Mouse (Mus musculus) adrenal gland, postnatal 25 days (tissue): Measurements from ENCODE around the gene H6pd. TPM values are rescaled to one million over a fixed set of nuclear protein-coding genes. Genes with fewer than 3 reads are reported as not detected.
A peak's percentile ranks its signal among the peaks of the same experiment; 100 is the strongest.
"Not testable (repeated sequence)": the region's sequence is repeated elsewhere in the genome, so short reads cannot be mapped to it uniquely, and the experiment has no call there.

ENCODE experiments used
- DNase-seq: peaks from one replicate; pipeline ENCODE4 v3.0.0; 2021; ENCODE audit warnings: mixed read lengths
- long read RNA-seq: library from polyadenylated mRNA; stranded (forward); transcript quantifications from one replicate; pipeline ENCODE4 v2.0.0, GENCODE M21; 2021
- total RNA-seq: library from RNA; stranded (reverse); gene quantifications from 2 replicates; pipeline ENCODE4 v1.2.3, GENCODE M21; 2021

Gene H6pd
- 127 and 149 TPM in 2 replicates for total RNA-seq
- long read RNA-seq, full-length matches to known transcripts, result 24 of 91 reads
- long read RNA-seq, partial matches to known transcripts, result 60 of 91 reads
- long read RNA-seq, other reads (novel, unspliced or antisense), result 7 of 91 reads

DNA sequence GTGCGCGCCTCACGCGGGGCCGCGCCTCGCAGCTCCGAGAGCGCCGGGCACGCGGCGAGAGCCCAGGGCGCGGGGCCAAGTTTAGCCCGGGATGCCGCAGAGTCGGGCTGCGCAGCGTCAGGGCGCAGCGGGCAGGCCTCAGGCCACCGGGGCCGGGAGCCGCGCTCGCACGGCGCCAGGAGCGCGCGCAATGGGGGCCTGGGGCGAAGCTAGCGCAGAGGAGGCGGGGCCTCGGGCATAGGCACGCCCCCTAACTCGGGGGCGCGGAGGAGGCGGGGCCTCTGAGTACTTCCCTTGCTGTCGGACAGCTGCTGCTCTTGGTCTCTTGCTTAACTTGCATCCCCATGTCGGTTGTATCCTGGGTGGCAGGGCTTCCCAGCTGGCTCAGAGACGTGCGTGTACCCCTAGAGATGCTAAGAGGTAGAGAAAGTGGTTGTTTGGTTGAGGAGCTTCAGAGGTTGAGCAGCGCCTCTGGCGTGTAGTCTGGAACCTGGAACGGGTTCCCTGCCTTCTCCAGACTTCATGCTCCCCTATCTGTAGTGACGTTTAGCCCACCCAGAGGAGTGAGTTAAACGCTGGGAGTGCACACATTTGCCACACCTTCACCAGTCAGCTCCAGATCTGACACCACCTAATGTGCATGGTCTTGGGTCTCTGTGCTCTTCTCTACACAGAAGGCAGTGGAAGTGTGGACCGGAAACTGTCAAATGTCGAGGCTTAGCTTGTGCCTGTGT, at the start of gene H6pd:
H6pd (minus strand) TSS at position 171 of the 734 bp plus-strand sequence.
- DNase-seq, result peak; percentile 91

DNA sequence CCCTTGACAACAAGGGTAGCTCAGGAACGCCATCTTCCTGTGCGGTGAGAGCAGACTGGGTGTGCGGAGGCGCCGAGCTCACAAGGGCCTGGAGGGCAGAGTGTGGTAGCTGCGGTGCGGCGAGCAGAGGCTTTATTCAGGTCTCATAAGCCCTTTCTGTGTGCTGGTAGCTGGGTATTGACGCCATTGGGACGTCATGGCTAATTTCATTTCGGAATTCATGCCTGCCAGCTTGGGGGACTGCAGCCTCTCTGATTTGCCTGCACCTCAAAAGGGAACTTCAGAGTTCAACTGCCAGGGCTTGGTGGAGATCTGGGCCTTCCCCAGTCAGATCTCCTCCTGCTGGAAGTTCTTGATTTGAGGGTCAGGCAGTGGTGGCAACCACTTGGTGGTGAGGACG, 48.9 kb upstream of the H6pd start:
- no peak for DNase-seq

- DNase-seq, result no peak
Observed at GRCm38 (mm10) chr4:150056171-150056570, 47.3 kb upstream of the H6pd start.

- no peak for DNase-seq
Observed at GRCm38 (mm10) chr4:150052380-150052779, 43.6 kb upstream of the H6pd start.

- DNase-seq, result no peak
Observed at GRCm38 (mm10) chr4:150051514-150051913, 42.7 kb upstream of the H6pd start.

- no peak for DNase-seq
Observed at GRCm38 (mm10) chr4:150049564-150050226, 40.9 kb upstream of the H6pd start.

DNA sequence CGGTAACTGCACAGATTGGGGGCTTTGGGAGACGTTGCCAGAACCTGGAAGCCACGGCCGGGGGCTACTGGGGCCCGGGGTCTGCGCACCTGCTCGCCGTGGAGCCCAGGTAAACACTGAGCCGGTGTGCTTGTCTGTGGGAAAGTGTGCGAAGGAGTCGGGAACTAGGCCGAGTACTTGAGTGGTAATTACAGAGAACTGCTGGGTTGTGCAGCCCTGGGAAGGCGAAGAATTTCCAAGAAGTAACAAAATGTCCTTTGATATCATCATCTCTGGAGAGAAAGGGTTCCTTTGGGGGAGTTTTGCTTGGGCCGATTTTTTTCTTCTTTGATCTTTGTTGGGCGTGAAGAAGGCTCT, 40.3 kb upstream of the H6pd start:
- no peak for DNase-seq

DNA sequence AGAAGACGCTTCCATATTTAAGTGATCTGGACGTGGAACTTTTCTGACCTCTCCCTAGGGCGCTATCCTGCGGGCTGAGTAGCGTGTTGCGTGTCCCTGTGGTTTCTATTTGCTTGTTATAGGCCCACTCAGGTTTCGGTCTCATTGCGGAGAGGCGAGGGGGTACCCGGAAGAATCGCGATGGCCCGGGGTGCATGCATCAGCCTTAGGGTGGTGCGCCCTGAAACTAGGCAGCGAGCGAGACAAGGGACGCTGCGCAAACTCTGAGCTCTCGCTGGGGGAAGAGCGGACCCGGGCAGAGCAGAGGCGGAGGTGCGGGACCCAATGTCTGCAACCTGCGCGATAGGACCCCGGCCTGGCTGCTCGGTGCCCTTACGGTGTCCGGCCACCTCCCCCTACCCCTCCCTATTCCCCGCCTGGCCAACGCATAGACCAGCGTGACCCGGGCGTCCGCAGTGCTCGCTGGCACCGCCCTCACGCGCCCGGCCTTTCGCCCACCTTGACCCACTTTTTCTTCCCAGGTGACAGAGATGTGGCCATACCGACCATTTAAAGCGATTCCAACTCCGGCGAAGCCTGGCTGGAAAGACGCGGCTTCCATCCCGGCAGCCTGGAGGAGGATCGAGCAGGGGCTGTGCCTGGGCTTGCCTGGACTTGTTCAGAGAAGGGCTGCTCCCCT, 39.8 kb upstream of the H6pd start:
- peak; percentile 28 for DNase-seq

GRCm38 (mm10) chr4:150048038-150048437, 39.2 kb upstream of the H6pd start:
- peak; percentile 72 for DNase-seq

GRCm38 (mm10) chr4:150043591-150043990, 34.8 kb upstream of the H6pd start:
- DNase-seq, result no peak

- DNase-seq, result no peak
Observed at GRCm38 (mm10) chr4:150041346-150042110, 32.7 kb upstream of the H6pd start.

- DNase-seq, result not testable (repeated sequence)
Observed at GRCm38 (mm10) chr4:150040856-150041255, 32.0 kb upstream of the H6pd start.

- DNase-seq, result no peak
Observed at GRCm38 (mm10) chr4:150040003-150040581, 31.3 kb upstream of the H6pd start.

DNA sequence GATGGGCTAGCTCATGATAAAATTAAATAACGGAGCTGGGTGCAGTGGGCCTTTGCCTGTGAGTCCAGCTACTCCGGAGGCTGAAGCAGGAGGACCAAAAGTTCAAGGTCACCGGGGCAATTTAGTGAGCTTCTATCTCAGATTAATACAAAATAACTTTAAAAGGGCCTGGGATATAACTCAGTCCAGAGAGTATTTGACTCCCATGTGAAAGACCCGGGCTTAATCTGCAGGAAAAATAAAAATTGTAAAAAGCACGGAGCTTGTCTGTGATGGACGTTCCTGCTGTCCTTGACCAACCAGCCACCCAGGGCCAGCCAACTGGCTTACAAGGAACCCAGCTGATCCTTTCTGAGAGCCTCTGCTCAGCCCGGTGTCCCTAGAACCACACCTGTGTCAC, 29.7 kb upstream of the H6pd start:
- no peak for DNase-seq

DNA sequence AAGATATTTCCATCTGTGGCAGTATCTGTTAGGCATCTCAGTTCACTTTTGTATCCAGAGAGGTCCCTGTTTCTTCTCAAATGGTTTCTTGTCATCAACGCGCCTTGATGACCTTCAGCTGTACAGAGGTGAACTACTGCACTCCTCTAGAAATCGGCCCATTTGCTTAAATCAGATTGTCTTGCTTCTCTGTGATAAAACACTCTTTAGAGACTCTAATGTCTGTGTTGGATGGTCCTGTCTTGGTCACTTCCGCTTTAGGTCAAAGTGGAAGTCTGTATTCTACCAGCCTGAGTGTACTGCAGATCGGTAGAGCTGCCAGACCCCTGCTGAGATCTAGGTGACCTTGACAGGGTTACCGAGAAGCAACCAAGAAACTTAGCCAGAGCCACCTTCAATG, 27.3 kb upstream of the H6pd start:
- DNase-seq, result no peak

DNA sequence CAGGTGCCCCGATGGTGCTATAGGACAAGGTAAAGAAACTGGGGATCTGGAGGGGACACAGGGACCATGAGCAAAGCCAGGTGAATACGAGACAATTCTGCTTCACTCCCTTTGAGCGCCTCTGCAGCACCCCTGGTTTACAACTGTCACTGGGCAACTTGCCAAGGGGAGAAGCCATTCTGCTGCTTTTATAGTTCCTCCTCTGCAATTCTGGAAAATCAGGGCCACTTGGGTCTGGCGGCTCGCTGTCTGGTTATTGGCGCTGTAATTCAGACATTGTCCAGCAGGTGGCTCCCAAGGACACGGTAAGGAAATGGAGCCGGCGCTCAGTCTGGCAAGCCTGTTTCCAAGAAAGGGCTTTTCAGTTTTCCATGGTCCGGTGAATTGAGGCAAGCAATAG, 26.5 kb upstream of the H6pd start:
- peak; percentile 88 for DNase-seq

GRCm38 (mm10) chr4:150033261-150033671, 24.4 kb upstream of the H6pd start:
- no peak for DNase-seq

GRCm38 (mm10) chr4:150031234-150031890, 22.5 kb upstream of the H6pd start:
- DNase-seq, result peak; percentile 64

DNA sequence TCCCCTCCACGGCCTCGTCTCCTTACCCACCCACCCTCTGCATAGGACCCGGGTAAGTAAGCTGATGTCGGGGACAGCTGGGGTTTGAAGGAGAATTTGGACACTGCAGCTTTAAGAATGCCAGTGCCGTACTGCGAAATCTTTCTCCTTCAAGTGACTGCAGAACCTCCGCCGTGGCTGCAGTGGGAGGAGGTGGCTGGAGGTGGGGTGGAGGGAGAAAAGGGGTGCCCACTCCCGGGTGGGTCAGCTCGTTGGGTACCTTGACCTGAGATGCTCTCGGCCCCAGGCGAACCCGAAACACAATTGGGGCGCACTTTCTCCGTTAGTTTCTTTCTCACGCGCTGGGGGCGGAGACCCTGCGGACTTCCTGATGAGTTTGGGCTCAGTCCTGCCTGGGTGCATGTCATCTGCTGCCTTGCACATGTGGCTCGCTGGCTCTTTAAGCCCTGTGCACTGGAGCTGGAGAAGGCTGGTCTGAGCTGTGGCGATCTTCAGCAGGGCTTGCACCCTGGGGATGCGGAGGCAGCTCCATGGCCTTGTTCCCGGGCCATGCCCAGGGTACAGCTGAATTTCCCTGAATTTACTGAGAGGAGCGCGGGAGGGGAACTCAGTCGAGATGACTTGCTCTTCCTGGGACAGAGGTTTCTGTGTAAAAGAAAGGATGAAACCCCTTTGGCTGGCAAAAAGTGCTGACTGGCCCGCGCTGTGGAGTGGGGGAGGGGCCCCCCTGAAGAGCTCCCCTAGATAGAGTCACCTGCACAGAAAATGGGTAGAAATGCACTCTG, 21.8 kb upstream of the H6pd start:
- DNase-seq, result peak; percentile 47

DNA sequence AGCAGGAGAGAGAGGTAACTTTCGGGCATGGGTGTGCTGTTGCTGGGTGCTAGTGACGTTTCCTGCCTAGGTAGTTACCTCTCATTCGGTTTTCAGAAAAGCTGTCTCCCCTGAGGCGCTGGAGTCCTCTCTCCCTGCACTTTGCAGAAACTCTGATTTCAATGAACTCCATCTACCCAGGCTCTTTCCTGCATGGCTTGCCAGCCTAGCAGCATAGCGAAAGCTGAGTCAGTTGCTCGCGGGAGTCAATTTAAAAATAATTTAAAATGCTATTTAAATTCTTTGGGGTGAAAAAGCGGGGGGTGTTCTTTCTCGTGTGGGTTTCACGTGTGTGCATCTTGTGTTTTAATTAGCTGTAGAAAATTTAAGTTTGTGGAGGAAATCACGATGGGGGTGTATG, 21.1 kb upstream of the H6pd start:
- no peak for DNase-seq

DNA sequence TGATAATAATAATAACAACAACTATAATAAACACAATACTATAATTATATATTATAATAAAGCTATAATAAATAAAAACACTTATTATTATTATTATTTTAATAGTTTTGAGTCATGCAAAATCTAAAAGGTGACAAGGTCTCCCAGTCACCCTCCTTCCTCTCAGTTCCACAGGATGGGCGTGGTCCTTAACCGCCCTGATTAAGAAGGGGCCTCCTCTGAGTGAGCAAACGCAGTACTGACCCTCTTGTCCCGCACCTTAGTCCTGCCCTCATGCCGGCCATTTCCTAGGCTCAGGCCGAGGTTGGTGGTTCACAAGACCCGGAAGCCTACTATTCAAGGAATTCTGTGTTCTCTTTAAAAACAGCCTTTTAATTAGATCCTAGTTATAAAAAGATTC, 14.7 kb upstream of the H6pd start:
- DNase-seq, result no peak
